Mouse (Mus musculus): Measurements from ENCODE around the gene Mindy4b-ps. TPM values are rescaled to one million over a fixed set of nuclear protein-coding genes. Genes with fewer than 3 reads are reported as not detected.

Gene Mindy4b-ps
- polyA plus RNA-seq, 1 experiment from 2014 or later: not detected

DNA sequence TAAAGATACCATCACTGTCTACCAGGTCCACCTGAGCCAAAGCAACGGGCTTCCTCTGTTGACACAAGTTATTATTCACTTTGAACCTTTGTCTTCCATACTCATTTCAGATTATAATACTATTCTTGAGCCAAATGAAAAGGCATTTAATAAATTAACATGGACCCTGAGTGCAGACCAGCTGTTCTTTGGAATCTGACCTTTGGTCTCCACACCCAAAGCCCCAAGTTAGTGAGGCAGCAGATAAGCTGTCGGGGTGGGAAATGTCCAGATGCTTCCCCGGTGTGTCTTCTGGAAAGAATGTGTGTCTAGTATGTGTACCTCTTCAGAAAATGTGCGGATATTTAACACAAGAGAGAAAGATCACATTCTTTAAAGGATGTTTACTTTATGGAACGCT, 33.1 kb downstream of the Mindy4b-ps start:
- Histone ChIP-seq H3K27me3 (ENCODE audit: insufficient read depth, low read length) (no peaks in the 10 kb centered on the region), H3K9me3 (ENCODE audit: low read length) (no peaks in the 10 kb centered on the region), H3K27ac (ENCODE audit: low read length) (no peak overlapping the region), H3K9ac (replicated peaks; ENCODE audit: low read length) (no peak overlapping the region), H3K4me2 (replicated peaks; ENCODE audit: low read depth, low read length) (no peak overlapping the region), H3K36me3 (ENCODE audit: insufficient read depth, low read length) (no peaks in the 10 kb centered on the region), H3K4me3 (ENCODE audit: low read length) (no peak overlapping the region), H3K4me1 (ENCODE audit: insufficient read depth, low read length) (no peaks in the 10 kb centered on the region)
- 76% methylated on average over 5 of the region's 5 CpGs for WGBS
- no peak for ATAC-seq (ENCODE audit: low FRiP score, low TSS enrichment)

DNA sequence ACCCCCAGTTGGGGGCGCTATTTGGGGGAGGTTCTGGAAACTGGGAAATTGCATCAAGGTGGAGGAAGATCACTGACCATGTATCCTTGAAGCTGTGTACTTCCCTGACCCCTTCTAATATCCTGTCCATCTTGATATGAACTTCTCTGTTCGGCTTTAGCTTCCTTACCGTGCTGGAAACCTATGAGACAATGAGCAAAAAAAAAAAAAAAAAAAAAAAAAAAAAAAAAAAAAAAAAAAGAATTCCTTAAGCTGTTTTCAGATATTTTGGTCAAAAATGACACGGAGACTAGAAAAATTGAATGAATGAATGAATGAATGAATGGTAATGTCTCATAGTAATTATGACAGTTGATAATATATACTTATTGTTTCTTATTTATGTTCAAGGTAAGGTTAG, 35.6 kb downstream of the Mindy4b-ps start:
- H3K4me3 ChIP-seq (ENCODE audit: low read length): no peak overlapping the region
- no peak overlapping the region for H3K4me2 ChIP-seq (replicated peaks; ENCODE audit: low read depth, low read length)
- H3K36me3 ChIP-seq (ENCODE audit: insufficient read depth, low read length): no peaks in the 10 kb centered on the region
- 72% methylated on average over 4 of the region's 4 CpGs for WGBS
- no peaks in the 10 kb centered on the region for H3K9me3 ChIP-seq (ENCODE audit: low read length)
- no peak overlapping the region for H3K9ac ChIP-seq (replicated peaks; ENCODE audit: low read length)
- no peaks in the 10 kb centered on the region for H3K27me3 ChIP-seq (ENCODE audit: insufficient read depth, low read length)
- no peaks in the 10 kb centered on the region for H3K4me1 ChIP-seq (ENCODE audit: insufficient read depth, low read length)
- no peak for ATAC-seq (ENCODE audit: low FRiP score, low TSS enrichment)
- no peak overlapping the region for H3K27ac ChIP-seq (ENCODE audit: low read length)

DNA sequence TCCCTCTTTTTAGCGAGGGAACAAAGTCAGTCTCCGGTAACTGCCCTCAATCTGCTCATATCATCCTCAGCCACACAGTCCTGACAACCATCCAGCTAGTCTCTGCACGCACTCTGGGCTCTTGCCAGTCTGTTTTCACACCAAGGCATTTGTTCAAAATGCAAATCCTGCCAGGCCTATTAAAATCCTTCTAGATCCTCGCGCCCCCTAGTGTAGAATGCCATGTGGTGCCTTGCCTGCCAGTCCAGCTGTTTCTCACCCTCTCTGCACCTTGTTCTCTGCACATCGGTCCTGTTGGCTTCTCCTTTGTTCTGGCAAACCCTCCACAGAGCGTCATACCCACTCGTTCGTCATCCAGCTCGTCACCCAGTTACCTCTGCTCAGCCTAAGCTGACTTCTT, 36.2 kb downstream of the Mindy4b-ps start:
- H3K4me1 ChIP-seq (ENCODE audit: insufficient read depth, low read length): no peaks in the 10 kb centered on the region
- WGBS: 21% methylated on average over 10 of the region's 10 CpGs
- H3K27ac ChIP-seq (ENCODE audit: low read length): no peak overlapping the region
- no peak overlapping the region for H3K4me2 ChIP-seq (replicated peaks; ENCODE audit: low read depth, low read length)
- no peak overlapping the region for H3K9ac ChIP-seq (replicated peaks; ENCODE audit: low read length)
- ATAC-seq (ENCODE audit: low FRiP score, low TSS enrichment): no peak
- H3K4me3 ChIP-seq (ENCODE audit: low read length): no peak overlapping the region
- no peaks in the 10 kb centered on the region for H3K36me3 ChIP-seq (ENCODE audit: insufficient read depth, low read length)
- H3K27me3 ChIP-seq (ENCODE audit: insufficient read depth, low read length): no peaks in the 10 kb centered on the region
- H3K9me3 ChIP-seq (ENCODE audit: low read length): no peaks in the 10 kb centered on the region

DNA sequence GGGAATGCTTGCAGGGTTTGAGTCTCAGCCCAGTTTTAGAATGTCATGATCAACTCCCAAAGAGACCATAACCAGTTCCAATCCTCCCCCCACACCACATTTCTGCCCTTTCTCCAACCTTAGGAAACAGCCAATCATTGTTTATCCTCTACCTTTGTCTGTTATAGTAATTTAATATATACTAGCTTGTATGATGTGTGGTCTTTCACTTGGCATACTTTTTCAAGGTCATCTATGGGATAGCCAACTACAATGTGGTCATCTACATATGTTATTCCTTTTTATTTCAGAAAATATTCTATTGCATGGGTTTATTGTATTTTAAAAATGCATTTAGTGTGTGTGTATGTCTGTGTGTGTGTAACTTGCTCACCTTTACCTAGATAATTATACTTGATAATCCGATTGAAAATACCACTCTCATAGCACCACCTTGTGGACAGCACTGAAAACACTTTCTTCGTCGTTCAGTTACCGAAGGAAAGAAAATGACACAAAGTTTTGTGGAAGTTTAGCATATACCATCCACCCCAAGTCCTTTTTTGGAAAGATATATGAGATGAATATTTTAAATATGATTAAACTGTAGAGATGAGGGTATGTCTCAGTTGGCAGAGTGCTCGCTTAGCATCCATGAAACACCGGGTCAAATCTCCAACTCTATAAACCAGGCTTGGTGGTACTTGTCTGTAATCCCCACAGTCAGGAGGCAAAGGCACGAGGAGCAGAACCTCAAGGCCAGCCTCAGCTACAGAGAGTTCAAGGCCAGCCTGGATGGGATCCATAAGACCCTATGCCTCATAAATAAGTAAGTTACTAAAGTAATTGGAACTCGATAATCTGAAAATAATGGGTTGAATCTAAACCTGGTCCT, 37.7 kb downstream of the Mindy4b-ps start:
- Histone ChIP-seq H3K36me3 (ENCODE audit: insufficient read depth, low read length) (no peaks in the 10 kb centered on the region), H3K9me3 (ENCODE audit: low read length) (no peaks in the 10 kb centered on the region), H3K9ac (replicated peaks; ENCODE audit: low read length) (no peak overlapping the region), H3K4me3 (ENCODE audit: low read length) (no peak overlapping the region), H3K27ac (ENCODE audit: low read length) (no peak overlapping the region), H3K4me1 (ENCODE audit: insufficient read depth, low read length) (no peaks in the 10 kb centered on the region), H3K4me2 (replicated peaks; ENCODE audit: low read depth, low read length) (no peak overlapping the region), H3K27me3 (ENCODE audit: insufficient read depth, low read length) (no peaks in the 10 kb centered on the region)
- 32% methylated on average over 8 of the region's 8 CpGs for WGBS
- no peak for ATAC-seq (ENCODE audit: low FRiP score, low TSS enrichment)

DNA sequence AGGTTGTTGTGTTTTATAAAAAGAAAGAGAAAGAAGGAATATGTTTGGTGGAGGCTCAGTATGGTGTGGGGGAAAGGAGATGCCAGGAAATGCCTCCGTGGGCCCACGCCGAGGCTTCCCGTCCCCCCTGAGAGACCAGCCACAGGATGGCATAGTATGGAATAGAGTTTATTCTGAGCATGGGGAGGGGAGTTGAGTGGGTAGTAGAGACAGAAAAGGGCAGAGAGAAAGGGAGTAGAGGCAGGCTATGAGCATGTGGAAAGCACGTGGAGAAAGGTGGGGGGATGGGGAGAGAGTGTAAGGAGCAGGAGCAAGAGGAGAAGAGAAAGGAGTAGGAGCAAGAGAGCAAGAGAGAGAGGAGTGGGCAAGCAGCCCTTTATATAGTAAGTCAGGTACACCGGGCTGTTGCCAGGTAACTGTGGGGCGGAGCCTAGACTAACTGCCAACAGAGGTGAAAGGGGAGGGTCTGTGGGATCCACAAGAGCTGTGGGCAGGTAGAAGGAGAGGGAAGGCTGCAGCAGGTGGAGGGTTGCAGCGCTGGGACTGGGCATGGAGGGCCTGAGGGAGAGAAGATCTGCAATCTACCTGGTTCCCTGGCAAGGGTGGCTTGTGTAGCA, 38.4 kb downstream of the Mindy4b-ps start:
- Histone ChIP-seq H3K4me1 (ENCODE audit: insufficient read depth, low read length) (no peaks in the 10 kb centered on the region), H3K27me3 (ENCODE audit: insufficient read depth, low read length) (no peaks in the 10 kb centered on the region), H3K36me3 (ENCODE audit: insufficient read depth, low read length) (no peaks in the 10 kb centered on the region), H3K4me3 (ENCODE audit: low read length) (no peak overlapping the region), H3K9ac (replicated peaks; ENCODE audit: low read length) (no peak overlapping the region), H3K9me3 (ENCODE audit: low read length) (no peaks in the 10 kb centered on the region), H3K27ac (ENCODE audit: low read length) (no peak overlapping the region), H3K4me2 (replicated peaks; ENCODE audit: low read depth, low read length) (no peak overlapping the region)
- peak; percentile 74 for ATAC-seq (ENCODE audit: low FRiP score, low TSS enrichment)
- WGBS: 54% methylated on average over 8 of the region's 8 CpGs

DNA sequence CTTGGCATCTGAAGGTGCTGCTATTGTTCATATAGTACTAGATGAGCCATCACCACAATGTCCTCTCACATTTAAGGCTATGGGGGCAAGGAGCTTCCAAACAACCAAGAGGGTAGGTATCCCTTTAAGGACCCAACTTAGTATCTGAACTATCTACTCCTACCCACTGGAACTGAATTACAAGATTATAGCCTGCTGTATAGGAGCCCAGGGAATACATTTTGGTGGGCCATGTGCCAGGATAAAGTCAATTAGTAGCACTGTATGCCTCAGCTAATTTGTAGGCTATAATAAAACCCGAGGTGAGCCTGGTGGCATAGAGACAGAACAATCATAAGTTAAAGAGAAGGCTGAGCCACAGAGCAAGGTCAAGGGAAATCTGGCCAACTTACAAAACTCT, 65.7 kb downstream of the Mindy4b-ps start:
- no peak overlapping the region for H3K9ac ChIP-seq (replicated peaks; ENCODE audit: low read length)

DNA sequence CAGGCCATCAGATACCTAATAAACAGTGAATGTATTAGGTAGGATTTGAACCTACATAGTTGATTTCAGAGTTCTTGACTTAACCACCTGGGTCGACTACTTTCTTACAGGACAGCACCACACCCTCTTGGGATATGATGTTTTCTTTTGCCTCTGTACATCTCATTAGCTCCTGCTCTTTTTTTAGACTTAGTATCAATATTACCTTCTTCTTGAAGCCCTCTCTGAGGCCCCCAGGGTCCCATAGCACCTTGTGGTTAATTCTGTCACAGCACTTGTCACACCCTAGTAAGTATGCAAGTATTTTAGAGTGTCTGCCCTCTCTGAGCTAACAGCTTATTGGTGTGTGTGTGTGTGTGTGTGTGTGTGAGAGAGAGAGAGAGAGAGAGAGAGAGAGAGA, 66.3 kb downstream of the Mindy4b-ps start:
- H3K36me3 ChIP-seq (ENCODE audit: insufficient read depth, low read length): no peaks in the 10 kb centered on the region
- no peak for ATAC-seq (ENCODE audit: low FRiP score, low TSS enrichment)

More for the DNA sequence above, 65.7 kb downstream of the Mindy4b-ps start:
- no peak overlapping the region for H3K4me3 ChIP-seq (ENCODE audit: low read length)
- no peaks in the 10 kb centered on the region for H3K9me3 ChIP-seq (ENCODE audit: low read length)
- 54% methylated on average over 1 of the region's 1 CpGs for WGBS
- no peak overlapping the region for H3K4me2 ChIP-seq (replicated peaks; ENCODE audit: low read depth, low read length)
- ATAC-seq (ENCODE audit: low FRiP score, low TSS enrichment): no peak
- no peaks in the 10 kb centered on the region for H3K4me1 ChIP-seq (ENCODE audit: insufficient read depth, low read length)
- H3K27me3 ChIP-seq (ENCODE audit: insufficient read depth, low read length): no peaks in the 10 kb centered on the region
- H3K36me3 ChIP-seq (ENCODE audit: insufficient read depth, low read length): no peaks in the 10 kb centered on the region
- H3K27ac ChIP-seq (ENCODE audit: low read length): no peak overlapping the region

DNA sequence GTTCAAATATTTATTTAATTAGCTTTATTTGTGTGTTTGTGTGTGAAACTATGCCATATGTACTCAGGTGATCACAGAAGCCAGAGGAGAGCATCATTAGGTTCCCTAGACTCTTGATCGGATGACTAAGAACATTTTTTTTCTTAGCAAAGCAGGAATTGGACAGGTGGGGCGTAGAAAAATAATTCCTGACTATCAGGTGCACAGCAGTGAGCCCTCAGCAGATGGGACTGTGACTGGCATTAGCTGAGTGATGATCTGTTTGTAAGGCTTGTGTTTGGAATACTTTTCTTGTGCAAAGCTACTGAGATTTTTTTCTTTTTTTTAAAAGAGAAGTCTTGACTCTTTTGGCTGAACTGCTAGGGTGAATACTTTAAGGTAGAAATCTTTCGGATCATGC, 67.8 kb downstream of the Mindy4b-ps start:
- WGBS: 80% methylated on average over 3 of the region's 3 CpGs
- Histone ChIP-seq H3K4me1 (ENCODE audit: insufficient read depth, low read length) (no peaks in the 10 kb centered on the region), H3K4me2 (replicated peaks; ENCODE audit: low read depth, low read length) (no peak overlapping the region), H3K27ac (ENCODE audit: low read length) (no peak overlapping the region), H3K36me3 (ENCODE audit: insufficient read depth, low read length) (no peaks in the 10 kb centered on the region), H3K4me3 (ENCODE audit: low read length) (no peak overlapping the region), H3K27me3 (ENCODE audit: insufficient read depth, low read length) (no peaks in the 10 kb centered on the region), H3K9ac (replicated peaks; ENCODE audit: low read length) (no peak overlapping the region), H3K9me3 (ENCODE audit: low read length) (no peaks in the 10 kb centered on the region)
- ATAC-seq (ENCODE audit: low FRiP score, low TSS enrichment): no peak

More for the DNA sequence above, 66.3 kb downstream of the Mindy4b-ps start:
- no peak overlapping the region for H3K9ac ChIP-seq (replicated peaks; ENCODE audit: low read length)
- no peaks in the 10 kb centered on the region for H3K27me3 ChIP-seq (ENCODE audit: insufficient read depth, low read length)
- H3K4me2 ChIP-seq (replicated peaks; ENCODE audit: low read depth, low read length): no peak overlapping the region
- no peak overlapping the region for H3K27ac ChIP-seq (ENCODE audit: low read length)
- 97% methylated on average over 1 of the region's 1 CpGs for WGBS
- H3K9me3 ChIP-seq (ENCODE audit: low read length): no peaks in the 10 kb centered on the region
- H3K4me3 ChIP-seq (ENCODE audit: low read length): no peak overlapping the region
- H3K4me1 ChIP-seq (ENCODE audit: insufficient read depth, low read length): no peaks in the 10 kb centered on the region

DNA sequence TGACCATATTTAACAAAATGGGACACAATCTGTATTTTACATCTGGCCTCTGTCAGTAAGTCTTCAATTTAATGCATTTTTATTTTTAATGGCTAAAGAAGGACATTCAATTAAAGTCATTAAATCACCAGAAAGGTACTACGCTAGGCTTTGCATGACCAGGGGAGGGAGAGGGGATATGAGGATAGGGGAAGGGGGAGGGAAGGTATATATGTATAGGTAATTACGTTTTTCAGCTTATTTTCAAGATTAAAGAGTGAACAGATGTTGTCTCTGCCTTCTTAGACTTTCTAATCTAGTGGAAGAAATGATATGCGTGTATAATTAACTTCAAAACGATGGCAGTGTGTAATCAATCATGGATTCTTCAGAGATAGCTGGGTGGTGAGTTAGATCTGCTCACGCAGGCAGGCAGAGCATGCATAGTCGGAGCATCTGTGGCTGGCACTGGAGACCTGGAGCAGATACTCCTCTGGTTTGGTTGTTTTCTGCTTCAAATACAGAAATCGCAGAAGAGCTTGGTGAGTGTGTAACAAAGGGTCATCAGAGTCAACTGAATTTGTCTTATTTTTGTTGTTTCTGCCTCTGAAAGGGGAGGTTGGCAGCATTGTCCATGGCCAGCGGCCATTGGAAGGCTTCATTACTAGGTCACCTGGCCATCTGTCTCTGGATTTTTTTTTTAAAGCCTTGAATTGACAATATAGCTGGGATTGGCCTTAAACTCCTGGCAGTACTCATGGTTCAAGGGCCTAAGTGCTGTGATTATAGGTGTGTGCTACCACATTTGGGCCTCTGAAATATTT, 70.1 kb downstream of the Mindy4b-ps start:
- Histone ChIP-seq H3K9ac (replicated peaks; ENCODE audit: low read length) (no peak overlapping the region), H3K4me2 (replicated peaks; ENCODE audit: low read depth, low read length) (no peak overlapping the region), H3K4me1 (ENCODE audit: insufficient read depth, low read length) (no peaks in the 10 kb centered on the region), H3K4me3 (ENCODE audit: low read length) (no peak overlapping the region), H3K9me3 (ENCODE audit: low read length) (no peaks in the 10 kb centered on the region), H3K36me3 (ENCODE audit: insufficient read depth, low read length) (no peaks in the 10 kb centered on the region), H3K27me3 (ENCODE audit: insufficient read depth, low read length) (no peaks in the 10 kb centered on the region), H3K27ac (ENCODE audit: low read length) (no peak overlapping the region)
- 77% methylated on average over 8 of the region's 8 CpGs for WGBS
- no peak for ATAC-seq (ENCODE audit: low FRiP score, low TSS enrichment)

Data from kidney, embryonic 16.5 days (tissue).